Mouse (Mus musculus) cerebellum, adult 2 months (tissue): Measurements from ENCODE around the gene Mdp1.

Experiments used
- CTCF ChIP-seq: fragments of 200-500 bp; IDR thresholded peaks from 2 replicates; pipeline ENCODE4 v1.5.1; 2011; ENCODE audit warnings: low read depth, mild to moderate bottlenecking, control low read depth, low read length, moderate library complexity, borderline replicate concordance; ENCODE audit not compliant: insufficient read depth
- POLR2A ChIP-seq: fragments of 200-500 bp; IDR thresholded peaks from 2 replicates; pipeline ENCODE4 v1.6.1; 2011; ENCODE audit warnings: low read length, control low read depth, borderline replicate concordance; ENCODE audit not compliant: insufficient read depth

- no peak for TF ChIP-seq CTCF
- TF ChIP-seq POLR2A: no peak
Measured at GRCm38 (mm10) chr14:55677615-55678014, 17.3 kb upstream of the Mdp1 start.
